15 mouse cellular contexts compared by ENCODE assay signal in genomic region chr7:141218557-141219133, GRCm38 (mm10). TPM values are rescaled to one million over a fixed set of nuclear protein-coding genes. Genes with fewer than 3 reads are reported as not detected.
DNase-seq lines count a peak whose midpoint lies in the region; ATAC-seq and TF ChIP-seq lines count a peak whose summit lies in the region.
"Had no signal": no experiment of that assay in that cellular context is flagged by ENCODE, and none has a peak within 500 bp of the region (broad histone marks: within the 10 kb centered on the region; RNA-seq: fewer than 3 reads in every experiment).

No protein-coding gene starts in this region.

- peaks cover 23% of the 10 kb centered on the region for H3K36me3 ChIP-seq in kidney, embryonic 16.5 days (ENCODE audit: insufficient read depth, low read length)
- H3K36me3 ChIP-seq in limb, embryonic 15.5 days: peaks cover 12% of the 10 kb centered on the region; the same call in 1 of the 2 replicates

- no peaks in the 10 kb centered on the region for H3K9me3 ChIP-seq in kidney, embryonic 16.5 days (ENCODE audit: low read length)
- H3K9me3 ChIP-seq in limb, embryonic 15.5 days: no peaks in the 10 kb centered on the region
- H3K9me3 ChIP-seq: forebrain, embryonic 12.5 days had no signal

- TF ChIP-seq CTCF in gastrocnemius, adult 2 months (IDR thresholded peaks at IDR 0.05): no peak

- peaks cover 61% of the 10 kb centered on the region for H3K4me1 ChIP-seq in kidney, embryonic 16.5 days (ENCODE audit: insufficient read depth, low read length)
- H3K4me1 ChIP-seq in limb, embryonic 15.5 days: peaks cover 71% of the 10 kb centered on the region

- peak overlapping the region; percentile 16; the same call in 1 of the 2 replicates for H3K4me2 ChIP-seq in kidney, embryonic 16.5 days (replicated peaks; ENCODE audit: low read depth, low read length)
- no peak overlapping the region for H3K4me2 ChIP-seq in limb, embryonic 15.5 days
- H3K4me2 ChIP-seq: forebrain, embryonic 12.5 days had no signal

- DNase-seq in kidney, adult 8-10 months: no peak
- DNase-seq in testis, postnatal 14 days (ENCODE audit: low spot score): peak; percentile 6
- no peak for DNase-seq in testis, postnatal 10 days (ENCODE audit: low spot score)
- DNase-seq in gastrocnemius, adult 2 months: no peak
- DNase-seq: cerebellum, adult 8-10 months; heart, postnatal 36 days; kidney, adult 11 months had no signal

- WGBS in kidney, embryonic 16.5 days: 79% methylated on average over 5 of the region's 5 CpGs
- 71% methylated on average over 5 of the region's 5 CpGs for WGBS in limb, embryonic 15.5 days

- peak overlapping the region; percentile 44; the same call in 1 of the 2 replicates for H3K9ac ChIP-seq in kidney, embryonic 16.5 days (replicated peaks; ENCODE audit: low read length)
- H3K9ac ChIP-seq in limb, embryonic 15.5 days: no peak overlapping the region
- H3K9ac ChIP-seq: forebrain, embryonic 12.5 days had no signal

- H3K4me3 ChIP-seq in kidney, embryonic 16.5 days (ENCODE audit: low read length): no peak overlapping the region
- no peak overlapping the region for H3K4me3 ChIP-seq in limb, embryonic 15.5 days
- H3K4me3 ChIP-seq in gastrocnemius, adult 2 months: no peak overlapping the region
- H3K4me3 ChIP-seq: forebrain, embryonic 12.5 days had no signal

- H3K27me3 ChIP-seq in kidney, embryonic 16.5 days (ENCODE audit: insufficient read depth, low read length): no peaks in the 10 kb centered on the region
- no peaks in the 10 kb centered on the region for H3K27me3 ChIP-seq in limb, embryonic 15.5 days
- H3K27me3 ChIP-seq: forebrain, embryonic 12.5 days had no signal

- ATAC-seq in kidney, embryonic 16.5 days (ENCODE audit: low FRiP score, low TSS enrichment): no peak
- ATAC-seq in limb, embryonic 15.5 days (ENCODE audit: insufficient number of reproducible peaks, low FRiP score, low TSS enrichment, low read depth): no peak
- no peak for ATAC-seq in frontal cortex, adult (ENCODE audit: low TSS enrichment)

- intact Hi-C loops in gastrocnemius, adult 2 months (cut with DNase I): no loop called here

- H3K27ac ChIP-seq in kidney, embryonic 16.5 days (ENCODE audit: low read length): peak overlapping the region; percentile 46; the same call in 1 of the 2 replicates
- 0 out of 2 replicates have a peak overlapping the region, but pooled peaks have one; percentile 14 for H3K27ac ChIP-seq in limb, embryonic 15.5 days
- H3K27ac ChIP-seq in gastrocnemius, adult 2 months: no peak overlapping the region
- H3K27ac ChIP-seq: forebrain, embryonic 12.5 days had no signal

RNA-seq across cellular contexts. Expression of gene Rassf7, which starts 3.0 kb away (rescaled TPM):
- polyA plus RNA-seq in kidney, embryonic 16.5 days (2015; fragmentation: Nextera tagmentation; extraction: Ambion mirVana): 76.3 and 78.3 TPM in 2 replicates
- 56.1 and 58.6 TPM in 2 replicates for polyA plus RNA-seq in limb, embryonic 15.5 days (2015; fragmentation: Nextera tagmentation; extraction: Ambion mirVana)
- under 1 TPM in 1 of 2 experiments, not detected in 1; 0.28 TPM for total RNA-seq in gastrocnemius, adult 2 months (2021)

RNA-seq across cellular contexts. Expression of gene Lmntd2, which starts 4.8 kb away (rescaled TPM):
- 3.9 and 4.4 TPM in 2 replicates for polyA plus RNA-seq in kidney, embryonic 16.5 days (2015; fragmentation: Nextera tagmentation; extraction: Ambion mirVana)
- 1.7 and 2.2 TPM in 2 replicates for polyA plus RNA-seq in limb, embryonic 15.5 days (2015; fragmentation: Nextera tagmentation; extraction: Ambion mirVana)
- not detected for total RNA-seq in gastrocnemius, adult 2 months (2021)
- total RNA-seq: gastrocnemius, adult 18-20 months; heart, adult 8-10 months; heart, postnatal 36 days; layer of hippocampus, postnatal 14 days; megakaryocyte-erythroid progenitor cell, adult 5-6 weeks had no signal

RNA-seq across cellular contexts. Expression of gene Phrf1, which starts 9.9 kb away (rescaled TPM):
- 81.2 and 93.0 TPM in 2 replicates for polyA plus RNA-seq in kidney, embryonic 16.5 days (2015; fragmentation: Nextera tagmentation; extraction: Ambion mirVana)
- polyA plus RNA-seq in limb, embryonic 15.5 days (2015; fragmentation: Nextera tagmentation; extraction: Ambion mirVana): 64.3 and 68.9 TPM in 2 replicates
- 10 to 100 TPM; 22.4 to 28.1 TPM for total RNA-seq in gastrocnemius, adult 2 months (2021)

RNA-seq across cellular contexts. Expression of gene Lrrc56, which starts 24.7 kb away (rescaled TPM):
- 13.5 and 15.1 TPM in 2 replicates for polyA plus RNA-seq in kidney, embryonic 16.5 days (2015; fragmentation: Nextera tagmentation; extraction: Ambion mirVana)
- 8.0 and 9.0 TPM in 2 replicates for polyA plus RNA-seq in limb, embryonic 15.5 days (2015; fragmentation: Nextera tagmentation; extraction: Ambion mirVana)
- total RNA-seq in gastrocnemius, adult 2 months (2021): 1 to 10 TPM; 1.7 to 2.1 TPM

RNA-seq across cellular contexts. Expression of gene Hras, which starts 24.8 kb away (rescaled TPM):
- 40.3 and 78.3 TPM in 2 replicates for polyA plus RNA-seq in kidney, embryonic 16.5 days (2015; fragmentation: Nextera tagmentation; extraction: Ambion mirVana)
- 164 and 165 TPM in 2 replicates for polyA plus RNA-seq in limb, embryonic 15.5 days (2015; fragmentation: Nextera tagmentation; extraction: Ambion mirVana)
- 100 to 1,000 TPM; 117 to 119 TPM for total RNA-seq in gastrocnemius, adult 2 months (2021)
